Mouse (Mus musculus) gastrocnemius, postnatal 4 days (tissue): Measurements from ENCODE around the gene Asns. TPM values are rescaled to one million over a fixed set of nuclear protein-coding genes. Genes with fewer than 3 reads are reported as not detected.
"Not testable (repeated sequence)": the region's sequence is repeated elsewhere in the genome, so short reads cannot be mapped to it uniquely, and the experiment has no call there.

ENCODE experiments used
- DNase-seq, 2 experiments: peaks; one replicate each; pipeline ENCODE4 v3.0.0; 2021 to 2022; ENCODE audit warnings: low spot score in 2 of 2, mixed read lengths in 2 of 2
- total RNA-seq, 2 experiments: library from RNA; stranded (reverse); gene quantifications; 2 replicates each; pipeline ENCODE4 v1.2.3; 2021

Asns gene
- total RNA-seq, 2 experiments from 2014 or later, result 13.5 to 19.3 TPM

GRCm38 (mm10) chr6:7686047-7686446 lies 7.0 kb downstream of the Asns start:
- DNase-seq, result no peak

GRCm38 (mm10) chr6:7676194-7676901 lies 16.7 kb downstream of the Asns start:
- DNase-seq, result no peak

- no peak for DNase-seq
Measured at GRCm38 (mm10) chr6:7672438-7673253, 20.4 kb downstream of the Asns start.

GRCm38 (mm10) chr6:7671429-7671828 lies 21.6 kb downstream of the Asns start:
- no peak for DNase-seq

GRCm38 (mm10) chr6:7670588-7670987 lies 22.5 kb downstream of the Asns start:
- no peak for DNase-seq

GRCm38 (mm10) chr6:7669721-7670120 lies 23.3 kb downstream of the Asns start:
- no peak for DNase-seq

GRCm38 (mm10) chr6:7668332-7668731 lies 24.7 kb downstream of the Asns start:
- DNase-seq, result no peak

- not testable (repeated sequence) for DNase-seq
Measured at GRCm38 (mm10) chr6:7665902-7666301, 27.2 kb downstream of the Asns start.

- no peak for DNase-seq
Measured at GRCm38 (mm10) chr6:7661455-7661854, 31.6 kb downstream of the Asns start.

- no peak for DNase-seq
Measured at GRCm38 (mm10) chr6:7660377-7661080, 32.5 kb downstream of the Asns start.

- DNase-seq, result no peak
Measured at GRCm38 (mm10) chr6:7656601-7657000, 36.5 kb downstream of the Asns start.

- DNase-seq, result no peak
Measured at GRCm38 (mm10) chr6:7648458-7648857, 44.6 kb downstream of the Asns start.

Other genes with a start within 250 kb of the Asns start
- not detected for gene Tac1, start 138.4 kb downstream of the Asns start, total RNA-seq
- 10 to 100 TPM; 16.3 to 17.6 TPM for gene C1galt1, start 151.6 kb upstream of the Asns start, total RNA-seq